Mouse (Mus musculus) cerebral cortex, adult 2 months (tissue): Measurements from ENCODE around the gene Draxin.

ENCODE experiments used
- WGBS: fragments of 180-500 bp; shearing (Covaris S2); methylation state at CpG from one replicate; pipeline ENCODE4 v1.1.7; 2018; 5-methylcytosine and 5-hydroxymethylcytosine counted together

Draxin gene

DNA sequence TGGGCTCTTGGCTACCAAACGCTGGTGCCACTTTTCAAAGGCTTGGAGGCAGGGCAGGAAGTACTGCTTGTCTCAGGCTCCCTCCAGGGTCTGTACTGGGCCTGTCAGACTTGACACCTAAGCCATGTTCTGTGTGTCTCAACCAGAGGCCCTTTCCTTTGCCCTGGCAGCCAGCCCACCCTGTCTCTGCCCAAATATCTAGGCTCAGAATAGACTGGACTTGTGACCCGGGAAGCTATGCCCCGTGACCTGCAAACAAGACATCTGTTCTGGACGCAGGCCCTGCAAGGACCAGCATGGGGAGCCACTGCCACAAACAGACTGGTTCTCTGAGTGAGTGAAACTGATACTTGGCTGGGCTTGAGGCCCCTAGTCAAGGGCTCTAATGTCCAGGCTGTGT, 73.7 kb downstream of the Draxin start:
- WGBS: 86% methylated on average over 4 of the region's 4 CpGs

DNA sequence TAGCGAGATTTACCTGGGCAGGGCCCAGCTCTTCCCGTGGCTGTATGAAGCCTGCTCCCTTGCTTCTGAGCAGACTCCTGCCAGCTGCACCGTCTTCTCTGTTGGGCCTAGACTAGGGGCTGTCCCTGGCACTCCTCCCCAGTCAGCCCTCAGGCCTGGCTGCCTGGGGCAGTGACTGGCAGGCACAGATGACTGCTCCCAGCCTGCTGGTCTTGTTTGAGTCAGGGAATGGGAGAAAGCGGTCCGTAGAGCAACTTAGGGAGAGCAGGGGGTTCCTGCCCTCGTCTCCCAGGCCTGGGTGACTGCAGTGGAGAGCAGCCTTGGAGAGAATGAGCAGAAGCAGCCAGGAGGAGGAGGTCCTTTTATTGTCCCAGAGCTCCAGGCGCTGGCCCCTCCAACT, 74.3 kb downstream of the Draxin start:
- 71% methylated on average over 7 of the region's 7 CpGs for WGBS

DNA sequence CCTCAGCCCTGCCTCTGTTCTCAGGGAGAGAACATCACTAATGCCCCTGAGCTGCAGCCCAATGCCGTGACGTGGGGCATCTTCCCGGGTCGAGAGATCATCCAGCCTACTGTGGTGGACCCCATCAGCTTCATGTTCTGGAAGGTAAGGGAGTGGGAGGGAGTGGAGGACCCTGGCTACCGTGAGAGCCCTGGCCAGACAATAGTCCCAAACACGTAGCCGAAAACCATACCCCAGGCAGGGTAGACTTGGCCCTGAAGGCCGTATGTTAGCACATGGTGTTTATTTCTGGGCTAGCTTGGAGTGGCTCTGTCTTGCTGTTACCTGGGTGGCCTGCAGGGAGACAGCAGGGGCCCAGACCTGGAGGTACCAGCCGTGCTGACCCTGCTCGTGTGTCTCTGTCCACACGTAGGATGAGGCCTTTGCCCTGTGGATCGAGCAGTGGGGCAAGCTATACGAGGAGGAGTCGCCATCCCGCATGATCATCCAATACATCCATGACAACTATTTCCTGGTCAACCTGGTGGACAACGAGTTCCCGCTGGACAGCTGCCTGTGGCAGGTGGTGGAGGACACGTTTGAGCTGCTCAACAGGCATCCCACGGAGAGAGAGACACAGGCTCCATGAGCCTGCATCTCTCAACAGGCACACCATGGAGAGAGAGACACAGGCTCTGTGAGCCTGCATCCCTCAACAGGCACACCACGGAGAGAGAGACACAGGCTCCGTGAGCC, 75.4 kb downstream of the Draxin start:
- 90% methylated on average over 21 of the region's 21 CpGs for WGBS

DNA sequence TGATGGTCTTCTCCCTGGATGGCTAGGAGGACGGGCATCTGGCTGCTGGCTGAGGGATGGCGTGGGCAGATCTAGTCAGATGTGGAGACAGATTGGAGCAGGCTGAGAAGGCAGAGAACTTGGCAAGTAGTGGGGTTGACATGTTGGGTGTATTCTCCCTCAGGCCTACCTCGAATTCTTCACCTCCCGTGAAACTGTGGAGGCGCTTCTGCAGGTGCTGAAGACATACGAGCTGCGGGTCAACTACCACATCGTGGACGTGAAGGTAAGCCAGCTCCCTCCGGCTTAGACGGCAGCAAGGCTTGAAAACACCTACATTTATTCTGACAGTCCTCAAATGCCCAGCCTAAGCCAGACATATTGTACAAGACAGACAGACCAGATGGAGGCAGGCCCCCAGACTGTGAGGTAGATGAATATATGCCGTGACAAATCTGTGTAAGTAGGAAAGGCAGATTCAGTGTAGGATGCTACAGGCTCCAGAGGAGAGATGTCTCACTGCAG, 77.0 kb downstream of the Draxin start:
- WGBS: 63% methylated on average over 12 of the region's 12 CpGs

DNA sequence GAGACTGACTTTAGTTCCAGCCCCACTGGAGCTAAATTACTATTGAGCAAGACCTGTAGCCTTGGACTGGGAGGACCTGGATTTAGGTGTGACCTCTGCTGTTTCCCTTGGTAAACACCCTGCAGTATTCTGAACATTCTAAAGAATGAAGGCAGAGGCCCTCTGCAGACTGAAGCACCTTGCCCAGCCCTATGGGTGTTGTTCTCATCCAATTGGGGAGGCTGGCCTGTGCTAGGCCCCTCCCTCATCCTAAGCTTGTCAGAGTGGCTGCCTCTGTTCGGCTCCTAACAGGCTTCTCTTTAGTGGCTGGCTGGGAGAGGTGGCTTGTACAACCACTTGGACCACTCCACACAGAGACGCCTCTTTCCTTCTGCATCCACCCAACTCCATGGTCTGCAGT, 77.5 kb downstream of the Draxin start:
- WGBS: 58% methylated on average over 2 of the region's 2 CpGs

DNA sequence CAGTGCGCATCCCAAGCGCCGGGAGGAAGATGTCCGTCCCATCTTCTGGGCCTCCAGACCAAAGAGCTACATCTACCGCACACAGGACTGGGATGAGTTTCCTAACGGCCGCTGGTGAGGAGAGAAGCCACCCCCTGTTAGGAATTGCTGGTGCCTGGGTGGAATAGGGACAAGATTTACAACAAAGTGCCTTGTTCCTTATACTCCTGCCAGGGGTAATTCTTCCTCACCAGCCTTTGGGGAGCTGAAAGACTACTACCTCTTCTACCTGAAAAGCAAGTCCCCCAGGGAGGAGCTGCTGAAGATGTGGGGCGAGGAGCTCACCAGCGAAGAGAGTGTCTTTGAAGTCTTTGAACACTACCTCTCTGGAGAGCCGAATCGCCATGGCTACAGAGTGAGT, 78.6 kb downstream of the Draxin start:
- WGBS: 82% methylated on average over 11 of the region's 11 CpGs

DNA sequence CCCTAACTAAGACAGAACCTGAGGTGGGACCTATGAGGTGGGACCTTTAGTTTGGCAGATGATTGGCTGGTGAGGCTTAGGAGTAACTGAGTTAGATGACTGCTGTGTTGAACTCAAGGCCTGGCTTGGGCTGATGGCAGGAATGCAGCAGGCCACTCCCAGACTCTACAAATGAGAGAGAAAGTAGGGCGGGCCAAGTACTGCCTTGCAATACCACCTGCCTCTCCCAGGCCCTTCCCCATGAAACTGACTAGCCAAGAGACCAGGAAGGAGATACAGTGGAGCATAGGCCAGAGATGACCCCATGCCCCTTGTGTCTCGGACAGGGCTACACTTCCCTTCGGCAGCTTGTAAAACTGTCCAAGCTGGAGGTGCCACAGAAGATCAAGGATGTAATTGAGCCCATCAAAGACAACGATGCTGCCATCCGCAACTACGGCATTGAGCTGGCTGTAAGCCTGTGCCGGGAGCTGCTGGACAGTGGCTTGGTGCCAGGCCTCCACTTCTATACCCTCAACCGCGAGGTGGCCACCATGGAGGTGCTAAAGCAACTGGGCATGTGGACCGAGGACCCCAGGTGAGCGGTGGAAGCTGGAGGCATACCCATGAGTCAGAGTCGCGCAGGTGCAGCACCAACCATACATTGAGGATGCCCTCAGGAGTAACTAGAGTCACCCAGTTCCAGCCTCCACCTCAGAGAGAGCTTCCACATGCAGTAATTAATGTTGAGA, 79.3 kb downstream of the Draxin start:
- 93% methylated on average over 13 of the region's 13 CpGs for WGBS

DNA sequence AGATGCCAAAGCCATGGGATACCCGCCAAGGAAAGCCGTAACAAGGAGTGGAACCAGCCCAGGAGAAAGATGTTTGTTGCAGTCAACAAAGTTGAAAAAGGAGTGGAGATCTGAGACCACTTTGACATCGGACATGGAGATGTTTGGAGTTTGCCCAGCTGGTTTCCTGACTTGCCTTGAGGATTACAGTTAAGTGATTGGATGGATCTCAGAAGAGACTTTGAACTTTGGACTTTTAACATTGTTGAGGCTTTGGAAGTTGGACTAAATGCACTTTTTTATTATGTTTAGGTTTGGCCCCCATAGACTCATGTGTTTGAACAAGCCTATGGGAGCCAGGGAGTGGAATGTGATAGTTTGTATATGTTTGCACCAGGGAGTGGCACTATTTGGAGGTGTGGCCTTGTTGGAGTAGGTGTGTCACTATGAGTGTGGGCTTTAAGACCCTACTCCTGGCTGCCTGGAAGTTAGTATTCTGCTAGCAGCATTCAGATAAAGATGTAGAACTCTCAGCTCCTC, 80.0 kb downstream of the Draxin start:
- 94% methylated on average over 3 of the region's 3 CpGs for WGBS
